Mouse (Mus musculus): ENCODE data around the gene Rhox9. TPM values are rescaled to one million over a fixed set of nuclear protein-coding genes. Genes with fewer than 3 reads are reported as not detected.
A peak's percentile ranks its signal among the peaks of the same experiment; 100 is the strongest.
"Not testable (repeated sequence)": the region's sequence is repeated elsewhere in the genome, so short reads cannot be mapped to it uniquely, and the experiment has no call there.

Gene Rhox9
- not detected for total RNA-seq (2021)
- long read RNA-seq: 0 reads

- not testable (repeated sequence) for DNase-seq (ENCODE audit: low spot score in 2 of 2)
Observed at GRCm38 (mm10) chrX:37901670-37902069, at the start of gene Rhox9. Rhox9 (minus strand) TSS chrX:37901770.

DNA sequence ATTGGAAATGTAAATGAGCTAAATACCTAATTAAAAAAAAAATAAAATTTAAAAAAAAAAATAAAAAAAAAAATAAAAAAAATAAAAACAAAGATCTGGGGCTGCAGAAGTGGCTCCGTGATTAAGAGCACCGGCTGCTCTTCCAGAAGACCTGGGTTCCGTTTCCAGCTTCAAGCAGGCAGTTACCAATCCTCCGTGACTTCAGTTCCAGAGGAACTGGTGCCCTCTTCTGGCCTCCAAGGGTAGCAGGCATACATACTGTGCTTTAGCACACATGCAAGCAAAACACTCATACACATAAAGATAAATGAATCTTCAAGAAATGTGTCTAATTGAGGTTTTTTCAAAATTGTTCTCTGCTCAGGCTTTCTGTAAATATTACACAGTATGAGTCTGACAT lies 14.7 kb upstream of the Rhox9 start:
- DNase-seq (ENCODE audit: low spot score in 2 of 2): no peak

GRCm38 (mm10) chrX:37908581-37908980 lies 7.0 kb upstream of the Rhox9 start:
- DNase-seq (ENCODE audit: low spot score in 2 of 2): peak; percentile 4 to 20

- DNase-seq (ENCODE audit: low spot score in 2 of 2): peak in 1 of 2 experiments; percentile 4
Observed at GRCm38 (mm10) chrX:37903727-37904126, 2.2 kb upstream of the Rhox9 start.

DNA sequence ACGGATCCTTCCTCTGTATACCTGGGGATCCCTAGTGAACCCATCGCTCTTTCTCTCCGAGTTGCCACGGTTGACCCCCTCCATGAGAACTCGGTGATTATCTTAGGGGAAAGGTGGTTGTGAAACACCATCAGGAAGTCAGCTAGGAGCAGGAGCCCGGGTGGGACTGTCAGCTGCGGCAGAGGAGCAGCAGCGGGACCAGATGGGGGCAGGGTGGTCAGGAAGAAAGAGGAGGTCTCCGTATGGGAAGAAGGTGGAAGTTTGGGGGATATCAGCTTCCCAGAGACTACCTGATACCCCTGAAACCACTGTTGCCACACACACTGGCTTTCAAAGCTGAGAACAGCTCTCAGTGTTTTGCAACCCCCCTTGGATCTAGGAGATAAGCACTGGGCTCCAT lies 4.4 kb downstream of the Rhox9 start, which contains the start of gene Rhox7b:
Rhox7b (minus strand) TSS at position 101 of the 400 bp plus-strand sequence.
- not testable (repeated sequence) for DNase-seq (ENCODE audit: low spot score in 2 of 2)

- DNase-seq (ENCODE audit: low spot score in 2 of 2): no peak
Observed at GRCm38 (mm10) chrX:37878844-37879243, 22.7 kb downstream of the Rhox9 start, which contains the start of gene Rhox8. Rhox8 (minus strand) TSS chrX:37878944.

DNA sequence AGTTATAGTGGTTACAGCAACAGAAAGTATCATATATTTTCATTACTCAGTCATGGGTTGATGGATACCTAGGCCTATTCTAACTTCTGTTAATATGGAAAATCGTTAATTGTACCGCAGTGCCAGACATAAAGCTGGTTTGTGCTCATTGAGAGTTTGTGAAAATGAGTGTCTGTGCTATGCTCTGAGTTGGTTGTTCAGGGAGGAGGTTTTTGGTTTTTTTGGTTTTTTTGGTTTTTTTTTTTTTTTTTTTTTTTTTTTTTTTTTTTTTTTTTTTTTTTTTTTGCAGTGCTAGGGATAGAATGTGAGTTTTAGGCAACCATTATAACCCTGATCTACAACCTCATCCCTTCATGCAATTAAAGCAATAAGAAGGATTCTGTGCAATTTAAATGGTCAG lies 29.9 kb downstream of the Rhox9 start:
- DNase-seq (ENCODE audit: low spot score in 2 of 2): no peak

Other genes starting within 250 kb of the Rhox9 start
- not detected for gene Rhox3h, start 233.0 kb downstream of the Rhox9 start, total RNA-seq (2021)
- not detected for gene Rhox2h, start 228.5 kb downstream of the Rhox9 start, total RNA-seq (2021)
- not detected for gene Rhox5, start 96.9 kb downstream of the Rhox9 start, total RNA-seq (2021)
- not detected for gene Rhox6, start 74.9 kb downstream of the Rhox9 start, total RNA-seq (2021)
- not detected for gene Rhox7a, start 70.1 kb downstream of the Rhox9 start, total RNA-seq (2021)
- not detected for gene Rhox8, start 22.8 kb downstream of the Rhox9 start, total RNA-seq (2021)
- not detected for gene Rhox7b, start 4.5 kb downstream of the Rhox9 start, total RNA-seq (2021)
- not detected for gene Btg1-ps1, start 117.0 kb upstream of the Rhox9 start, total RNA-seq (2021)
- not detected for gene Btg1-ps2, start 141.3 kb upstream of the Rhox9 start, total RNA-seq (2021)
- not detected for gene Rhox10, start 164.7 kb upstream of the Rhox9 start, total RNA-seq (2021)
- gene Rhox11, start 183.4 kb upstream of the Rhox9 start, total RNA-seq (2021): not detected
- not detected for gene Rhox12, start 209.1 kb upstream of the Rhox9 start, total RNA-seq (2021)
- gene Rhox13, start 219.4 kb upstream of the Rhox9 start, total RNA-seq (2021): not detected

All from layer of hippocampus, postnatal 10 days (tissue).